Comparison of ENCODE assay signal across 12 mouse cellular contexts in genomic region chr16:30530815-30531214, GRCm38 (mm10). TPM values are rescaled to one million over a fixed set of nuclear protein-coding genes. Genes with fewer than 3 reads are reported as not detected.
DNase-seq lines count a peak whose midpoint lies in the region; ATAC-seq and TF ChIP-seq lines count a peak whose summit lies in the region.
"Had no signal": no experiment of that assay in that cellular context is flagged by ENCODE, and none has a peak within 500 bp of the region (broad histone marks: within the 10 kb centered on the region; RNA-seq: fewer than 3 reads in every experiment).

No protein-coding gene starts in this region.

- H3K9me3 ChIP-seq in embryonic facial prominence, embryonic 11.5 days (replicated peaks; ENCODE audit: control insufficient read depth, low read length), result no peaks in the 10 kb centered on the region
- H3K9me3 ChIP-seq in embryonic facial prominence, embryonic 10.5 days, result no peaks in the 10 kb centered on the region
- no peaks in the 10 kb centered on the region for H3K9me3 ChIP-seq in E14TG2a.4 (ENCODE audit: low read length)
- H3K9me3 ChIP-seq: neural tube, embryonic 12.5 days had no signal

- no peaks in the 10 kb centered on the region for H3K4me1 ChIP-seq in embryonic facial prominence, embryonic 11.5 days (ENCODE audit: control insufficient read depth, insufficient read depth, low read length)
- H3K4me1 ChIP-seq in embryonic facial prominence, embryonic 10.5 days, result peaks cover 9% of the 10 kb centered on the region; the same call in 1 of the 2 replicates
- no peaks in the 10 kb centered on the region for H3K4me1 ChIP-seq in liver, adult 2 months (ENCODE audit: control insufficient read depth, insufficient read depth, low read length)
- H3K4me1 ChIP-seq in E14TG2a.4 (replicated peaks; ENCODE audit: low read depth, low read length), result peaks cover 5% of the 10 kb centered on the region; the same call in 1 of the 2 replicates
- H3K4me1 ChIP-seq: neural tube, embryonic 12.5 days had no signal

- no peak for TF ChIP-seq POLR2A in liver, adult 2 months (IDR thresholded peaks at IDR 0.05; ENCODE audit: extremely low read depth, insufficient read depth, low read length)

- H3K4me2 ChIP-seq in embryonic facial prominence, embryonic 11.5 days (ENCODE audit: low read depth, low read length), result no peak overlapping the region
- H3K4me2 ChIP-seq: neural tube, embryonic 12.5 days had no signal

- no peaks in the 10 kb centered on the region for H3K27me3 ChIP-seq in embryonic facial prominence, embryonic 11.5 days (ENCODE audit: control insufficient read depth, insufficient read depth, low read length)
- H3K27me3 ChIP-seq in embryonic facial prominence, embryonic 10.5 days (replicated peaks; ENCODE audit: low read depth, poor library complexity, severe bottlenecking), result no peaks in the 10 kb centered on the region
- no peaks in the 10 kb centered on the region for H3K27me3 ChIP-seq in liver, adult 2 months (ENCODE audit: control insufficient read depth, insufficient read depth, low read length)
- no peaks in the 10 kb centered on the region for H3K27me3 ChIP-seq in E14TG2a.4 (ENCODE audit: insufficient read depth, low read length)
- H3K27me3 ChIP-seq: neural tube, embryonic 12.5 days had no signal

- no peak for ATAC-seq in embryonic facial prominence, embryonic 11.5 days (replicated peaks; ENCODE audit: insufficient number of reproducible peaks, low FRiP score, low TSS enrichment, low read depth)
- ATAC-seq in erythroblast, adult 5-6 weeks (replicated peaks; ENCODE audit: low FRiP score, poor library complexity, severe bottlenecking), result 0 out of 2 replicates have a peak, but pooled peaks have one; percentile 56
- ATAC-seq: inflammation-experienced regulatory T-cells, adult 6 months had no signal

- H3K36me3 ChIP-seq in embryonic facial prominence, embryonic 11.5 days (replicated peaks; ENCODE audit: control insufficient read depth, insufficient read depth, low read depth, low read length), result no peaks in the 10 kb centered on the region
- H3K36me3 ChIP-seq in embryonic facial prominence, embryonic 10.5 days (replicated peaks), result peaks cover 37% of the 10 kb centered on the region
- no peaks in the 10 kb centered on the region for H3K36me3 ChIP-seq in liver, adult 2 months (ENCODE audit: control insufficient read depth, insufficient read depth, low read length)
- H3K36me3 ChIP-seq in E14TG2a.4 (ENCODE audit: insufficient read depth, low read length), result no peaks in the 10 kb centered on the region

- no peak overlapping the region for H3K4me3 ChIP-seq in embryonic facial prominence, embryonic 11.5 days (ENCODE audit: low read depth, low read length)
- H3K4me3 ChIP-seq in embryonic facial prominence, embryonic 10.5 days, result no peak overlapping the region
- H3K4me3 ChIP-seq in liver, adult 2 months (ENCODE audit: insufficient read depth, low read depth, low read length), result no peak overlapping the region
- H3K4me3 ChIP-seq in E14TG2a.4 (replicated peaks; ENCODE audit: low read length), result no peak overlapping the region
- H3K4me3 ChIP-seq: neural tube, embryonic 12.5 days had no signal

- H3K27ac ChIP-seq in embryonic facial prominence, embryonic 11.5 days (replicated peaks; ENCODE audit: low read depth, low read length), result no peak overlapping the region
- no peak overlapping the region for H3K27ac ChIP-seq in embryonic facial prominence, embryonic 10.5 days (replicated peaks)
- no peak overlapping the region for H3K27ac ChIP-seq in liver, adult 2 months (replicated peaks; ENCODE audit: insufficient read depth, low read depth, low read length)
- H3K27ac ChIP-seq: neural tube, embryonic 12.5 days had no signal

- H3K9ac ChIP-seq in embryonic facial prominence, embryonic 11.5 days (replicated peaks; ENCODE audit: low read length), result no peak overlapping the region
- H3K9ac ChIP-seq in liver, adult 2 months (ENCODE audit: low read depth, low read length), result no peak overlapping the region
- H3K9ac ChIP-seq: neural tube, embryonic 12.5 days had no signal

- WGBS in embryonic facial prominence, embryonic 11.5 days, result 46% methylated on average over 4 of the region's 4 CpGs
- 55% methylated on average over 4 of the region's 4 CpGs for whole genome bisulfite sequencing in embryonic facial prominence, embryonic 10.5 days
- WGBS in liver, adult 2 months, result 46% methylated on average over 4 of the region's 4 CpGs

- DNase-seq in embryonic facial prominence, embryonic 11.5 days (ENCODE audit: low spot score), result peak; percentile 59
- no peak for DNase-seq in embryonic facial prominence, embryonic 10.5 days (ENCODE audit: low spot score)
- no peak for DNase-seq in liver, adult 2 months (ENCODE audit: extremely low read depth, low read depth, low spot score)
- DNase-seq in liver, result no peak
- DNase-seq in left cerebral cortex, adult 8-10 months (ENCODE audit: low spot score in 2 of 2), result no peak
- no peak for DNase-seq in thymus, postnatal 0 days (ENCODE audit: low spot score)
- DNase-seq: cerebellum, adult 9-11 months; gastrocnemius, postnatal 10 days had no signal

- peak; percentile 56 for TF ChIP-seq CTCF in liver, adult 2 months (IDR thresholded peaks at IDR 0.05; ENCODE audit: low read depth, low read length)
- peak; percentile 63 for TF ChIP-seq CTCF in E14TG2a.4 (conservative IDR thresholded peaks at IDR 0.05; ENCODE audit: low read length)

- no peaks in the 10 kb centered on the region for H3K79me2 ChIP-seq in liver, adult 2 months (ENCODE audit: control insufficient read depth, insufficient read depth, low read length)

RNA-seq across cellular contexts. Expression of gene Tmem44, which starts 19.8 kb away (rescaled TPM):
- polyA plus RNA-seq in embryonic facial prominence, embryonic 11.5 days (2014; fragmentation: Nextera tagmentation; extraction: Ambion mirVana), result 24.3 and 24.7 TPM in 2 replicates
- 25.1 and 25.2 TPM in 2 replicates for polyA plus RNA-seq in embryonic facial prominence, embryonic 10.5 days (2016; fragmentation: Nextera tagmentation; extraction: Ambion mirVana)
- 1.2 and 1.3 TPM in 2 replicates for total RNA-seq in liver, adult 2 months (2014; rRNA removed)
- polyA plus RNA-seq in liver, adult 2 months (2012; rRNA removed), result 0.80 and 2.0 TPM in 2 replicates
- 0.21 TPM in 1 of 2 replicates, not detected in the other for total RNA-seq in erythroblast, adult 5-6 weeks (2015; ENCODE audit: low replicate concordance)
- 0.70 and 0.77 TPM in 2 replicates for total RNA-seq in erythroblast, adult 5-6 weeks (2017; ENCODE audit: low replicate concordance)
- 10 to 100 TPM; 52.0 to 52.9 (median 52.4) TPM for total RNA-seq in left cerebral cortex, adult 8-10 months (2022)
- polyA plus RNA-seq in thymus, postnatal 0 days (2015; fragmentation: Nextera tagmentation; extraction: Ambion mirVana), result 2.1 and 2.2 TPM in 2 replicates

RNA-seq across cellular contexts. Expression of gene Lsg1, which starts 56.6 kb away (rescaled TPM):
- 78.0 and 87.0 TPM in 2 replicates for polyA plus RNA-seq in embryonic facial prominence, embryonic 11.5 days (2014; fragmentation: Nextera tagmentation; extraction: Ambion mirVana)
- 87.1 and 95.3 TPM in 2 replicates for polyA plus RNA-seq in embryonic facial prominence, embryonic 10.5 days (2016; fragmentation: Nextera tagmentation; extraction: Ambion mirVana)
- total RNA-seq in liver, adult 2 months (2014; rRNA removed), result 8.3 and 10.0 TPM in 2 replicates
- 6.9 and 9.5 TPM in 2 replicates for polyA plus RNA-seq in liver, adult 2 months (2012; rRNA removed)
- 9.2 and 11.5 TPM in 2 replicates for total RNA-seq in erythroblast, adult 5-6 weeks (2015; ENCODE audit: low replicate concordance)
- 18.0 and 36.7 TPM in 2 replicates for total RNA-seq in erythroblast, adult 5-6 weeks (2017; ENCODE audit: low replicate concordance)
- 10 to 100 TPM; 19.8 to 30.9 (median 20.8) TPM for total RNA-seq in left cerebral cortex, adult 8-10 months (2022)
- 67.2 and 68.2 TPM in 2 replicates for polyA plus RNA-seq in thymus, postnatal 0 days (2015; fragmentation: Nextera tagmentation; extraction: Ambion mirVana)
